Mouse (Mus musculus) CH12.LX (cell line): ENCODE results near the gene Lrrc8c. TPM values are rescaled to one million over a fixed set of nuclear protein-coding genes. Genes with fewer than 3 reads are reported as not detected.

Experiments used
- DNase-seq: peaks from one replicate; pipeline ENCODE4 v3.0.0-alpha.2; 2013; ENCODE audit errors: extremely low read depth
- H3K27ac ChIP-seq: 2 replicates; pipeline ENCODE4 v1.5.1; 2012; ENCODE audit warnings: low read depth, mild to moderate bottlenecking, control low read depth, moderate library complexity; ENCODE audit not compliant: insufficient read depth
- H3K27me3 ChIP-seq: replicated peaks from 2 replicates; pipeline ENCODE3; 2012; ENCODE audit warnings: inconsistent platforms
- H3K36me3 ChIP-seq, 2 experiments: replicated peaks in 1 of 2; 2 replicates each; pipeline versions ENCODE3 to v1.6.1; 2012; ENCODE audit warnings: inconsistent platforms in 1 of 2, low read length in 1 of 2, mild to moderate bottlenecking in 1 of 2, mixed read lengths in 1 of 2, moderate library complexity in 1 of 2; ENCODE audit not compliant: control insufficient read depth in 1 of 2, insufficient read depth in 1 of 2
- H3K4me1 ChIP-seq, 2 experiments: 2 replicates each; pipeline ENCODE4 v1.6.1; 2012; ENCODE audit warnings: inconsistent platforms in 1 of 2, moderate library complexity in 1 of 2; ENCODE audit not compliant: insufficient read depth in 2 of 2, control insufficient read depth in 1 of 2
- H3K4me2 ChIP-seq: 2 replicates; pipeline ENCODE4 v1.6.1; 2012; ENCODE audit warnings: low read depth, mild to moderate bottlenecking, control low read depth; ENCODE audit not compliant: poor library complexity, insufficient read depth, severe bottlenecking
- H3K4me3 ChIP-seq, 3 experiments: fragments of 150-350 bp in 1 of 3; sonication (generic) in 1 of 3; replicated peaks in 1 of 3; 2 replicates each; pipeline versions ENCODE3 to v1.5.1; 2011 to 2012; ENCODE audit warnings: low read depth in 2 of 3, low read length in 2 of 3, mild to moderate bottlenecking in 2 of 3, moderate library complexity in 2 of 3, control low read depth in 1 of 3, improper control_type of control experiment in 1 of 3, inconsistent platforms in 1 of 3, mixed read lengths in 1 of 3; ENCODE audit not compliant: poor library complexity in 1 of 3
- H3K79me2 ChIP-seq: replicated peaks from 2 replicates; pipeline ENCODE4 v1.6.1; 2012; ENCODE audit warnings: mild to moderate bottlenecking, moderate library complexity; ENCODE audit not compliant: control insufficient read depth, poor library complexity, insufficient read depth, severe bottlenecking; ENCODE audit errors: extremely low read depth
- H3K9ac ChIP-seq: 2 replicates; pipeline ENCODE4 v1.6.1; 2012; ENCODE audit warnings: low read depth, mild to moderate bottlenecking, control low read depth, moderate library complexity; ENCODE audit not compliant: insufficient read depth
- H3K9me3 ChIP-seq: replicated peaks from 2 replicates; pipeline ENCODE3; 2012; ENCODE audit warnings: low read length, inconsistent platforms, mixed read lengths
- CHD1 ChIP-seq: IDR thresholded peaks from 2 replicates; pipeline ENCODE4 v1.6.1; 2012; ENCODE audit warnings: low read depth, low read length, improper control_type of control experiment, inconsistent platforms
- CTCF ChIP-seq, 2 experiments: IDR thresholded peaks in 1 of 2; conservative IDR thresholded peaks in 1 of 2; 2 replicates each; pipeline ENCODE4 v1.5.1; 2011 to 2012; ENCODE audit warnings: low read depth in 2 of 2, low read length in 2 of 2, improper control_type of control experiment in 1 of 2, inconsistent platforms in 1 of 2, mild to moderate bottlenecking in 1 of 2, moderate library complexity in 1 of 2
- ELF1 ChIP-seq: IDR thresholded peaks from 2 replicates; pipeline ENCODE4 v1.6.1; 2014; ENCODE audit warnings: low read depth, mild to moderate bottlenecking, inconsistent platforms, low read length, improper control_type of control experiment
- GABPA ChIP-seq: IDR thresholded peaks from 2 replicates; pipeline ENCODE4 v1.6.1; 2012; ENCODE audit warnings: low read depth, low read length, improper control_type of control experiment, inconsistent platforms; ENCODE audit not compliant: insufficient replicate concordance
- HCFC1 ChIP-seq: IDR thresholded peaks from 2 replicates; pipeline ENCODE4 v1.6.1; 2012; ENCODE audit warnings: low read depth, mild to moderate bottlenecking, inconsistent platforms, low read length, improper control_type of control experiment
- JUN ChIP-seq: IDR thresholded peaks from 2 replicates; pipeline ENCODE4 v1.6.1; 2011; ENCODE audit warnings: low read depth, mild to moderate bottlenecking, low read length, improper control_type of control experiment, moderate library complexity; ENCODE audit not compliant: insufficient read depth
- JUND ChIP-seq: conservative IDR thresholded peaks from 2 replicates; pipeline ENCODE4 v1.6.1; 2011; ENCODE audit warnings: low read depth, low read length, improper control_type of control experiment
- MAX ChIP-seq: IDR thresholded peaks from 2 replicates; pipeline ENCODE4 v1.6.1; 2011; ENCODE audit warnings: low read length, improper control_type of control experiment
- MAZ ChIP-seq: IDR thresholded peaks from 2 replicates; pipeline ENCODE4 v1.6.1; 2012; ENCODE audit warnings: low read depth, mild to moderate bottlenecking, inconsistent platforms, low read length, improper control_type of control experiment, moderate library complexity
- MXI1 ChIP-seq: IDR thresholded peaks from 2 replicates; pipeline ENCODE4 v1.6.1; 2011; ENCODE audit warnings: mild to moderate bottlenecking, low read depth, low read length, improper control_type of control experiment
- MYC ChIP-seq: IDR thresholded peaks from 2 replicates; pipeline ENCODE4 v1.6.1; 2011; ENCODE audit warnings: low read depth, mild to moderate bottlenecking, improper control_type of control experiment, low read length
- NELFE ChIP-seq: IDR thresholded peaks from 2 replicates; pipeline ENCODE4 v1.6.1; 2011; ENCODE audit warnings: low read depth, low read length, improper control_type of control experiment
- NRF1 ChIP-seq: IDR thresholded peaks from 2 replicates; pipeline ENCODE4 v1.6.1; 2014; ENCODE audit warnings: low read depth, mild to moderate bottlenecking, inconsistent platforms, low read length, improper control_type of control experiment, moderate library complexity
- PAX5 ChIP-seq: IDR thresholded peaks from 2 replicates; pipeline ENCODE4 v1.6.1; 2012; ENCODE audit warnings: low read length, inconsistent platforms, mixed read lengths
- POLR2A ChIP-seq: IDR thresholded peaks from 2 replicates; pipeline ENCODE4 v1.6.1; 2011; ENCODE audit warnings: low read depth, mild to moderate bottlenecking, improper control_type of control experiment, low read length
- POLR2AphosphoS2 ChIP-seq: IDR thresholded peaks from 2 replicates; pipeline ENCODE4 v1.6.1; 2011; ENCODE audit warnings: low read depth, low read length, improper control_type of control experiment
- RCOR1 ChIP-seq: conservative IDR thresholded peaks from 2 replicates; pipeline ENCODE4 v1.6.1; 2012; ENCODE audit warnings: low read depth, mild to moderate bottlenecking, inconsistent platforms, low read length, improper control_type of control experiment
- SIN3A ChIP-seq: IDR thresholded peaks from 2 replicates; pipeline ENCODE4 v1.6.1; 2012; ENCODE audit warnings: low read length, improper control_type of control experiment, inconsistent platforms
- SMC3 ChIP-seq: IDR thresholded peaks from 2 replicates; pipeline ENCODE4 v1.6.1; 2011; ENCODE audit warnings: low read depth, low read length, improper control_type of control experiment
- TBP ChIP-seq: conservative IDR thresholded peaks from 2 replicates; pipeline ENCODE4 v1.6.1; 2011; ENCODE audit warnings: low read depth, low read length, improper control_type of control experiment
- UBTF ChIP-seq: IDR thresholded peaks from 2 replicates; pipeline ENCODE4 v1.6.1; 2012; ENCODE audit warnings: low read depth, mild to moderate bottlenecking, inconsistent platforms, low read length, improper control_type of control experiment, moderate library complexity
- USF1 ChIP-seq: IDR thresholded peaks from 2 replicates; pipeline ENCODE4 v1.6.1; 2014; ENCODE audit warnings: low read depth, mild to moderate bottlenecking, inconsistent platforms, low read length, improper control_type of control experiment
- ZKSCAN1 ChIP-seq: IDR thresholded peaks from 2 replicates; pipeline ENCODE4 v1.6.1; 2012; ENCODE audit warnings: low read depth, inconsistent platforms, low read length, improper control_type of control experiment, borderline replicate concordance
- dilution Hi-C: fragments of 300-500 bp; cut with MboI; formaldehyde crosslinking; loops from 2 replicates; pipeline ENCODE4 v1.14.3; 2020; ENCODE audit warnings: low sequenced_read_pairs; ENCODE audit not compliant: extremely low pct_unique_long_range_greater_than_20kb, extremely low pct_ligation_motif_present
- in situ Hi-C: fragments of 300-500 bp; cut with MboI; formaldehyde crosslinking; loops from 3 replicates; pipeline ENCODE4 v1.14.3; 2019; ENCODE audit warnings: low sequenced_read_pairs, low pct_ligation_motif_present, low pct_unique_long_range_greater_than_20kb, mixed read lengths
- polyA plus RNA-seq: library from polyadenylated mRNA; unstranded; fragments of >175 nt; gene quantifications from 2 replicates; pipeline ENCODE4 v1.2.1, GENCODE M21; 2012; ENCODE audit warnings: low read depth; ENCODE audit not compliant: insufficient read length
- total RNA-seq, 2 experiments: library from RNA; depleted of rRNA; stranded (reverse); fragments of 300-350 nt in 1 of 2; fragments of >200 nt in 1 of 2; gene quantifications; 2 replicates each; pipeline ENCODE4 v1.2.3; 2012 to 2014

Lrrc8c gene
- total and polyA plus RNA-seq, 3 experiments = 3.3 to 10.3 (median 5.9) TPM

DNA sequence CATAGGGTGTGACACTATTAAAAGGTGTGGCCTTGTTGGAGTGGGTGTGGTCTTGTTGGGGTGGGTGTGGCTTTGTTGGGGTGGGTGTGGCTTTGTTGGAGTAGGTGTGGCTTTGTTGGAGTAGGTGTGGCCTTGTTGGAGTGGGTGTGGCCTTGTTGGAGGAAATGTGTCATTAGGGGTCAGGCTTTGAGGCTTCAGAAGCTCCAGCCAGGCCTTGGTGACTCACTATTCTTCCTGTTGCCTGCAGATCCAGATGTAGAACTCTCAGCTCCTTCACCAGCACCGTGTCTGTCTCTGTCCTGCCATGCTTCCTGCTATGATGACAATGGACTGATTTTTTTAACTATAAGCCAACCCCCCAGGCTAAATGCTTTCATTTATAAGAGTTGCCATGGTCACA lies 19.8 kb upstream of the Lrrc8c start:
- Histone ChIP-seq H3K27me3 (peaks cover 3% of the 10 kb centered on the region), H3K4me2 (no peak overlapping the region), H3K27ac (no peak overlapping the region), H3K4me1 (peaks cover 6 to 36% of the 10 kb centered on the region in 2 experiments), H3K4me3 (no peak overlapping the region), H3K9me3 (peaks cover 11% of the 10 kb centered on the region), H3K79me2 (no peaks in the 10 kb centered on the region), H3K36me3 (no peaks in the 10 kb centered on the region), H3K9ac (no peak overlapping the region)
- in situ Hi-C loops (loop anchor here (5.0 kb wide), 3 partner anchors 92 to 368 kb away; no protein-coding TSS in a partner anchor), dilution Hi-C loops (no loop called here)
- DNase-seq = no peak
- no peak for TF ChIP-seq JUND
- TF ChIP-seq JUN = no peak
- TF ChIP-seq ELF1 = no peak
- TF ChIP-seq GABPA = no peak
- TF ChIP-seq UBTF = no peak
- no peak for TF ChIP-seq NELFE
- TF ChIP-seq HCFC1 = no peak
- TF ChIP-seq MXI1 = no peak
- TF ChIP-seq POLR2AphosphoS2 = no peak
- no peak for TF ChIP-seq CTCF (conservative IDR thresholded peaks at IDR 0.05 in 1 of 2, IDR thresholded peaks at IDR 0.05 in 1 of 2; ENCODE audit: low read depth in 2 of 2, low read length in 2 of 2)
- no peak for TF ChIP-seq SIN3A
- no peak for TF ChIP-seq MAZ
- TF ChIP-seq TBP = no peak
- no peak for TF ChIP-seq CHD1
- no peak for TF ChIP-seq POLR2A
- no peak for TF ChIP-seq MYC
- no peak for TF ChIP-seq PAX5
- TF ChIP-seq ZKSCAN1 = no peak
- TF ChIP-seq USF1 = no peak
- no peak for TF ChIP-seq RCOR1
- TF ChIP-seq, all 38 proteins: peak for 0

GRCm38 (mm10) chr5:105500132-105501121 lies 18.8 kb upstream of the Lrrc8c start:
- dilution Hi-C loops = no loop called here
- H3K27me3 ChIP-seq = peaks cover 3% of the 10 kb centered on the region
- no peaks in the 10 kb centered on the region for H3K36me3 ChIP-seq
- H3K4me3 ChIP-seq = no peak overlapping the region
- H3K4me1 ChIP-seq = peaks cover 6 to 32% of the 10 kb centered on the region in 2 experiments
- TF ChIP-seq SMC3 (peak; percentile 54), NRF1 (no peak), RCOR1 (no peak), MAX (peak; percentile 15; the same call in 1 of the 2 replicates), CTCF (conservative IDR thresholded peaks at IDR 0.05 in 1 of 2, IDR thresholded peaks at IDR 0.05 in 1 of 2; ENCODE audit: low read depth in 2 of 2, low read length in 2 of 2) (peak; percentile 23 to 55; a peak in 3 of 4 replicates)
- TF ChIP-seq, all 38 proteins: peak for 3
- no peak overlapping the region for H3K27ac ChIP-seq
- no peak overlapping the region for H3K4me2 ChIP-seq
- in situ Hi-C loops = no loop called here
- peaks cover 11% of the 10 kb centered on the region for H3K9me3 ChIP-seq
- H3K79me2 ChIP-seq = no peaks in the 10 kb centered on the region
- H3K9ac ChIP-seq = no peak overlapping the region
- DNase-seq = no peak
